ENCODE assay signal across 9 mouse cellular contexts in the genomic region with DNA sequence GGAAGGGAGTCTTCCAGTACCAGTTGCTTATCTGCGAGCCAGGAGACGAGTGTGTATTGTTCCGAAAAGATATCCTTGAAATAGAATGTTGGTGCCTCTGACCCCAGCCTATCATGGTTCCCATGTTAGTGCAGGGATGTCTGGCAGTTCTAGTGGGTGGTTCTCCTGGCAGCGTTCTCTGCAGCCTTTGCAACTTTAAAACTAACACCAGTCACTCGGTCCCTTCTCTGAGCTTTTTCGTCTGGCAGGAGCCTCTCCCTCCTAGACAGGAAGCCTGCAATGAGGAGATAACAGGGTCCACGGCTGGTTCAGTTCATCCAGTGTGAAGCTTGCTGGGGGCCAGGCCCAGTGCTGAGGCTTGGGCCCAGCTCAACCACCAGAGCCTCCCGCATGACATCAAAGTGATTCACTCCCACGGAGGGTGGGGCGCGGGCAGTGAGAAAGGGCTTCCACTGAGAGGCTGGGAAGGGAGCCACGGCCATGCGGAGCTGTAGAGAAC. TPM values are rescaled to one million over a fixed set of nuclear protein-coding genes. Genes with fewer than 3 reads are reported as not detected.
DNase-seq lines count a peak whose midpoint lies in the region; ATAC-seq lines count a peak whose summit lies in the region.
"Had no signal": no experiment of that assay in that cellular context is flagged by ENCODE, and none has a peak within 500 bp of the region (broad histone marks: within the 10 kb centered on the region; RNA-seq: fewer than 3 reads in every experiment).

No protein-coding gene starts in this region.

- no peak for ATAC-seq in hindbrain, embryonic 12.5 days (ENCODE audit: low FRiP score)
- ATAC-seq in hindbrain, embryonic 13.5 days (ENCODE audit: low FRiP score) = no peak
- ATAC-seq in heart, embryonic 12.5 days (ENCODE audit: insufficient number of reproducible peaks, low FRiP score) = peak; percentile 94
- no peak for ATAC-seq in limb, embryonic 13.5 days (ENCODE audit: low FRiP score, low read depth)
- no peak for ATAC-seq in activated CD4-positive, CD25-positive, alpha-beta regulatory T cell, adult 4 months
- ATAC-seq: Patski had no signal

- H3K9ac ChIP-seq in hindbrain, embryonic 12.5 days = no peak overlapping the region
- H3K9ac ChIP-seq in hindbrain, embryonic 13.5 days = no peak overlapping the region
- no peak overlapping the region for H3K9ac ChIP-seq in heart, embryonic 12.5 days
- no peak overlapping the region for H3K9ac ChIP-seq in limb, embryonic 13.5 days

- H3K4me1 ChIP-seq in hindbrain, embryonic 12.5 days = peaks cover 8% of the 10 kb centered on the region
- peaks cover 1% of the 10 kb centered on the region; the same call in 1 of the 2 replicates for H3K4me1 ChIP-seq in hindbrain, embryonic 13.5 days (replicated peaks)
- H3K4me1 ChIP-seq in heart, embryonic 12.5 days (replicated peaks) = peaks cover 58% of the 10 kb centered on the region
- peaks cover 32% of the 10 kb centered on the region for H3K4me1 ChIP-seq in limb, embryonic 13.5 days

- H3K4me2 ChIP-seq in hindbrain, embryonic 12.5 days (replicated peaks) = no peak overlapping the region
- no peak overlapping the region for H3K4me2 ChIP-seq in hindbrain, embryonic 13.5 days
- H3K4me2 ChIP-seq in heart, embryonic 12.5 days = peak overlapping the region; percentile 6; the same call in 1 of the 2 replicates
- H3K4me2 ChIP-seq in limb, embryonic 13.5 days (replicated peaks) = no peak overlapping the region

- WGBS in hindbrain, embryonic 12.5 days = 71% methylated on average over 13 of the region's 13 CpGs
- 74% methylated on average over 13 of the region's 13 CpGs for WGBS in hindbrain, embryonic 13.5 days
- WGBS in heart, embryonic 12.5 days = 11% methylated on average over 13 of the region's 13 CpGs
- WGBS in limb, embryonic 13.5 days = 62% methylated on average over 13 of the region's 13 CpGs

- DNase-seq in adrenal gland, postnatal 25 days = peak; percentile 76
- peak; percentile 14 for DNase-seq in skeletal muscle tissue, adult 2 months (ENCODE audit: low read depth, low spot score)
- DNase-seq in T-cell, adult 2 months (ENCODE audit: low spot score) = no peak

- H3K27me3 ChIP-seq in hindbrain, embryonic 12.5 days = no peaks in the 10 kb centered on the region; the same call in 1 of the 2 replicates
- 0 out of 2 replicates have a peak, but pooled peaks cover 5% of the 10 kb centered on the region for H3K27me3 ChIP-seq in hindbrain, embryonic 13.5 days
- H3K27me3 ChIP-seq in heart, embryonic 12.5 days (replicated peaks) = no peaks in the 10 kb centered on the region
- no peaks in the 10 kb centered on the region for H3K27me3 ChIP-seq in limb, embryonic 13.5 days
- H3K27me3 ChIP-seq: Patski had no signal

- no peaks in the 10 kb centered on the region for H3K9me3 ChIP-seq in hindbrain, embryonic 12.5 days (replicated peaks)
- H3K9me3 ChIP-seq in hindbrain, embryonic 13.5 days = no peaks in the 10 kb centered on the region
- no peaks in the 10 kb centered on the region for H3K9me3 ChIP-seq in heart, embryonic 12.5 days (replicated peaks)
- no peaks in the 10 kb centered on the region for H3K9me3 ChIP-seq in limb, embryonic 13.5 days

- H3K4me3 ChIP-seq in hindbrain, embryonic 12.5 days = no peak overlapping the region
- no peak overlapping the region for H3K4me3 ChIP-seq in hindbrain, embryonic 13.5 days
- H3K4me3 ChIP-seq in heart, embryonic 12.5 days = no peak overlapping the region
- no peak overlapping the region for H3K4me3 ChIP-seq in limb, embryonic 13.5 days

- no peaks in the 10 kb centered on the region for H3K36me3 ChIP-seq in hindbrain, embryonic 12.5 days
- no peaks in the 10 kb centered on the region for H3K36me3 ChIP-seq in hindbrain, embryonic 13.5 days
- H3K36me3 ChIP-seq in heart, embryonic 12.5 days = no peaks in the 10 kb centered on the region
- no peaks in the 10 kb centered on the region for H3K36me3 ChIP-seq in limb, embryonic 13.5 days

- 0 out of 2 replicates have a peak overlapping the region, but pooled peaks have one; percentile 7 for H3K27ac ChIP-seq in hindbrain, embryonic 12.5 days
- no peak overlapping the region for H3K27ac ChIP-seq in hindbrain, embryonic 13.5 days
- peak overlapping the region; percentile 78 for H3K27ac ChIP-seq in heart, embryonic 12.5 days (ENCODE audit: poor library complexity, severe bottlenecking)
- H3K27ac ChIP-seq in limb, embryonic 13.5 days = peak overlapping the region; percentile 40; the same call in 1 of the 2 replicates

RNA-seq across cellular contexts. Expression of gene Lyrm9, which starts 6.5 kb away (rescaled TPM):
- polyA plus RNA-seq in hindbrain, embryonic 12.5 days (2016; fragmentation: Nextera tagmentation; extraction: Ambion mirVana) = 16.0 and 18.1 TPM in 2 replicates
- polyA plus RNA-seq in hindbrain, embryonic 13.5 days (2015; fragmentation: Nextera tagmentation; extraction: Ambion mirVana) = 29.6 and 30.4 TPM in 2 replicates
- 42.8 and 59.0 TPM in 2 replicates for total RNA-seq in adrenal gland, postnatal 25 days (2021)
- 33.5 and 35.9 TPM in 2 replicates for polyA plus RNA-seq in heart, embryonic 12.5 days (2016; fragmentation: Nextera tagmentation; extraction: Ambion mirVana)
- polyA plus RNA-seq in limb, embryonic 13.5 days (2015; fragmentation: Nextera tagmentation; extraction: Ambion mirVana) = 14.5 and 14.6 TPM in 2 replicates
- polyA plus RNA-seq in activated CD4-positive, CD25-positive, alpha-beta regulatory T cell, adult 4 months (2017; shearing (Covaris generic)) = 10 to 100 TPM; 26.4 to 33.4 TPM
